Mouse (Mus musculus): ENCODE data around the gene G6pc3.

- TF ChIP-seq CTCF (IDR thresholded peaks at IDR 0.05; ENCODE audit: insufficient read depth, low read depth, low read length) (no peak), POLR2A (IDR thresholded peaks at IDR 0.05; ENCODE audit: insufficient read depth, low read depth, low read length) (no peak)
These were observed 440 bp upstream of the G6pc3 start for GRCm38 (mm10) chr11:102188980-102189379.
